Mouse (Mus musculus) heart, adult 18-20 months (tissue): ENCODE measurements around the gene Cd300ld3. TPM values are rescaled to one million over a fixed set of nuclear protein-coding genes. Genes with fewer than 3 reads are reported as not detected.
"Not testable (repeated sequence)": the region's sequence is repeated elsewhere in the genome, so short reads cannot be mapped to it uniquely, and the experiment has no call there.

Experiments used
- DNase-seq, 2 experiments: peaks; one replicate each; pipeline ENCODE4 v3.0.0; 2021 to 2022; ENCODE audit warnings: mixed read lengths in 1 of 2
- total RNA-seq, 2 experiments: library from RNA; stranded (reverse); gene quantifications; 2 replicates each; pipeline ENCODE4 v1.2.3; 2021

Gene Cd300ld3
- total RNA-seq, 2 experiments from 2014 or later, result 11.4 TPM

DNA sequence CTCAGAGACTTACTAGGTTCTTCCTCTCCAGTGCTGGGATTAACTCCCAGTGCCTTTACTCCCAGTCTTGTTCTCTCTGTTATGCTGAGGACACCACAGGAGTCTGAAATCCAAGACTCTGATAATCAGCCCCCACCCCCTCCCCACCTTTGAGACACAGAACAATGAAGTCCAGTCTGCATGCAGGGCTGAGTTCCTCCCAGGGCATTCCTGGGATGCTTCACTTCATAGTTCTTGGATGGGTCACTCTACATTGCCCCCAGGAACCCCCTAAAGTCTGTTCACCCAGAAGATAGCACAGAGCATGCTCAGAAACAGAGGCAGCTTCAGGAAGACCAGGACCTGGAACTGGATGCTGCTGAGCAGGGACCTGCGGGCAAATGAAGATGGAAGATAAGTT lies 4.8 kb upstream of the Cd300ld3 start:
- DNase-seq, result no peak

DNA sequence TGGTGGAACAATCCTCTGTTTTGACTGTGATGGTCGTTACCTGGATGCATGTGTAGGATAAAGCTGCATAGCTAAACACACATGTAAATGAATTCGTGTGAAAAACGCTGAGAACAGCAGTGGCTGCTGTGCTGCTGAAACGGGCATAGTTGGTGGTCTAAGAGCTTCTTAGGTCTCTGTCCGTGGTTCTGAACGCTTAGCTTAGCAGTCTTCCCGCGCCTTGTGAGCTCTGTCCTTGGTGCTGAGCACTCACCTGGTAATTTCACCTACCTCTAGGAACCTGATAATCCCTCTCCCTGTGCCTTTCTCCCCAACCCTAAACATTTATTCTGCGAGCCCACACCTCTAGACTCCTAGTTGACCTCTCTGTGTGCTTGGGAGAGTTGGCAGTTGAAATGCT lies 4.0 kb upstream of the Cd300ld3 start:
- peak in 1 of 2 experiments; percentile 35 for DNase-seq

DNA sequence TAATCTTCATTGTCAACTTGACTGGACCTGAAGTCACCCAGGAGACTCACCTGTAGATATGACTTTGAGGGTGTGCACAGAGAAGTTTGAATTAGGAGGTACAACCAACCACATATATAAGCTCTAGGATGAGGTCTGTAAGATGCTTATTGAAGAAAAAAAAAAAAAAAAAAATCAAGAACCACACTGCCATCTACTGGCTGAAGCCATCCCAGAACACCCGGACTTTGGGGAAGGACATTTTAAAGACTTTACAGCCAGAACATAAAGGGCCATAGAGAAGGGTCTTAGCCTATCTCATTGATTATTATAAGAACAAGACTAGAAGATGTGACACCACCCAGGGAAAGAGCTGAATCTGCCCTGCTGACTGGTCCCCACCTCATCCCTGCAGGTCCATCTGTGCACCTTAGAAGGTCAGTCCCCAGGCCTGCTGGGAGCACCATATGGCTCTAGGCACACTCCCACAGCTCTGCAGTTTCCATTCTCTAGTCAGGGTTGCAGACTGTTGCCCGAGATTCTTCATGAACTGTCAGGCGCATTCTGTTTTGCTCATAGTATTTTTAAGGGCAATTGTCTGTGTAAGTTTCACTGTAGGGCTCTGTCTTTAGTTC lies 1.2 kb upstream of the Cd300ld3 start:
- no peak for DNase-seq

DNA sequence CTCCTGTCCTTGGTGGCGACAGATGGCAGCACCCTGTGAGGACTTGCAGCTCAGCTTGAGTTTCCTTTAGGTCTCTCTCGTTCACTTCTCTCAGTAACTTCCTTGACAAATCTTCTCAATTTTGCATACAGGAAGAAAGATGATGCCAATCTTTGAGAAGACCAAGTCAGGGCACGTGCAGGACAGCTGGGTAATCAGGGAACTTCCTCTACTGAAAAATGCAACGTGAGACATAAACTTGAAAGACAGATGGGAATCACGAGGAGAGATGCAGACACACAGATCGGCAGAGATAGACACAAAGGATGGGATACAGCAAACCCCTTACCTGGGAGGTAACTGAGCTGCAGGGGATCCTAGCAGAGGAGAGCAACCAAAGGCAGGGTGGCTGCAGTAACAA lies 10.5 kb downstream of the Cd300ld3 start, which contains the start of gene Cd300ld5:
Cd300ld5 (minus strand) TSS at position 101 of the 400 bp plus-strand sequence.
- not testable (repeated sequence) for DNase-seq

DNA sequence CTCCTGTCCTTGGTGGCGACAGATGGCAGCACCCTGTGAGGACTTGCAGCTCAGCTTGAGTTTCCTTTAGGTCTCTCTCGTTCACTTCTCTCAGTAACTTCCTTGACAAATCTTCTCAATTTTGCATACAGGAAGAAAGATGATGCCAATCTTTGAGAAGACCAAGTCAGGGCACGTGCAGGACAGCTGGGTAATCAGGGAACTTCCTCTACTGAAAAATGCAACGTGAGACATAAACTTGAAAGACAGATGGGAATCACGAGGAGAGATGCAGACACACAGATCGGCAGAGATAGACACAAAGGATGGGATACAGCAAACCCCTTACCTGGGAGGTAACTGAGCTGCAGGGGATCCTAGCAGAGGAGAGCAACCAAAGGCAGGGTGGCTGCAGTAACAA lies 21.3 kb downstream of the Cd300ld3 start, which contains the start of gene Cd300ld4:
Cd300ld4 (minus strand) TSS at position 101 of the 400 bp plus-strand sequence.
- DNase-seq, result not testable (repeated sequence)

DNA sequence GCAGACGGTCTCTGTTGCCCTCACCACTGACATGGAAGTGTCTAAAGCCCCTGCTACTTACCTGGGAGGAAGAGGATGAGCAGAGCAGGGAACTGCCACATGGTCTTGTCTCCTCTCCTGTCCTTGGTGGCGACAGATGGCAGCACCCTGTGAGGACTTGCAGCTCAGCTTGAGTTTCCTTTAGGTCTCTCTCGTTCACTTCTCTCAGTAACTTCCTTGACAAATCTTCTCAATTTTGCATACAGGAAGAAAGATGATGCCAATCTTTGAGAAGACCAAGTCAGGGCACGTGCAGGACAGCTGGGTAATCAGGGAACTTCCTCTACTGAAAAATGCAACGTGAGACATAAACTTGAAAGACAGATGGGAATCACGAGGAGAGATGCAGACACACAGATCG lies 32.1 kb downstream of the Cd300ld3 start, which contains the start of gene Cd300ld2:
Cd300ld2 (minus strand) TSS at position 101 of the 400 bp plus-strand sequence.
- not testable (repeated sequence) for DNase-seq

DNA sequence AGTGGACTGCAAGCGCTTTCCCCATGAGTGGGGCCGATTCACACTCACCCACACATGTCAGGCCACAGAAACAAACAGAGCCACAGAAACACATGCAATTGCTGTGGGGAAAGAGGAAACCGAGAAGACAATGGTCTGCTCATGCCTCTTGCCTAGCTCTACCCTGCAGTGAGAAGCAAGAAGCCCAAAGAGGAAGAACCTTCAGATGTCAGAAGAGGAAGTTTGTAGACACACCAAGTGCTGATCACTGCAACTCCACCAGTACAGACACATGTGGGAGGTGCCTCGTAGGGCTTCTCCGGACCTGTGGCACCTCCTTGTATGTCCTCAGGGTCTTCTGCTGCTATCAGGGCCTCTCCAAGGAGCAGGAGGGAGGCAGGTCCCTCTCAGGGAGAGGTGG lies 44.1 kb downstream of the Cd300ld3 start:
- DNase-seq, result peak; percentile 16 to 43

DNA sequence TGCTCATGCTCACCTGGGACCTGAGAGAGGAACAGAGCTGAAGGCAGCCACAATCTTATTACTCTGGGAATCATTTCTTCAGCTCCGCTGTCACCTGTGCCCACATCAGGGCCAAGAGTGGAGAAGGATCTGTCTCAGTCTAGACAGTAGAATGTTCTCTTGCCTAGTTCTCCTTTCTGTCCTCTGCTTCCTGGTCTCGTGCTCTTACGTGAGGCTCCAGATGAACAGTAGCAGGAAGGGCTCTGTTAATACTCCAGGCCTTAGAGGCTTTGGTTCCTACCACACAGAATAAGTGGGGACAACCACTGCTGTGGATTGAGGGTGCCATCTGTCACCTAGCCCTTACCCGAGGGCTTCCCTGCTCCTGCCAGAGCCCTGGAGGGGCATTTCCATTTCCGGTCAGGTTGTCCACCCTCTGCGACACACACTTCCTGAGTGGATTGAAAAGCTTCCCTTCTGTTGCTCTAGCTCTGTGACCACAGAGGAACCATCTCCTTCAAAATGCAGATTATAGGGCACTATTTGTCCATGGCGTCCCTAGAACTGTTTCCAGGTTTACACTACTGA lies 46.7 kb downstream of the Cd300ld3 start, which contains the start of gene Cd300c2:
Cd300c2 (minus strand) TSS at position 407 of the 567 bp plus-strand sequence.
- DNase-seq, result peak; percentile 14 to 26

Other genes with a start within 250 kb of the Cd300ld3 start
- not detected for gene Gpr142, start 249.5 kb downstream of the Cd300ld3 start, total RNA-seq
- 1 to 10 TPM; 5.1 to 7.5 TPM for gene Gprc5c, start 197.3 kb downstream of the Cd300ld3 start, total RNA-seq
- gene Cd300a, start 158.4 kb downstream of the Cd300ld3 start, total RNA-seq, result under 1 TPM; 0.62 to 0.98 TPM
- gene Cd300lb, start 114.0 kb downstream of the Cd300ld3 start, total RNA-seq, result under 1 TPM; 0.23 to 0.40 TPM
- not detected for gene Cd300c, start 79.3 kb downstream of the Cd300ld3 start, total RNA-seq
- gene Cd300ld, start 58.5 kb downstream of the Cd300ld3 start, total RNA-seq, result 1 to 10 TPM in 1 of 2 experiments, under 1 TPM in 1; 0.95 to 1.7 TPM
- 1 to 10 TPM; 1.4 TPM for gene Cd300c2, start 46.5 kb downstream of the Cd300ld3 start, total RNA-seq
- not detected for gene Cd300ld2, start 32.2 kb downstream of the Cd300ld3 start, total RNA-seq
- gene Cd300ld4, start 21.4 kb downstream of the Cd300ld3 start, total RNA-seq, result under 1 TPM in 1 of 2 experiments, not detected in 1; 0.80 TPM
- gene Cd300ld5, start 10.6 kb downstream of the Cd300ld3 start, total RNA-seq, result 1 to 10 TPM; 4.8 to 5.6 TPM
- under 1 TPM; 0.25 to 0.39 TPM for gene Cd300e, start 13.8 kb upstream of the Cd300ld3 start, total RNA-seq
- gene Rab37, start 43.0 kb upstream of the Cd300ld3 start, total RNA-seq, result 1 to 10 TPM in 1 of 2 experiments, under 1 TPM in 1; 0.50 to 1.2 TPM
- gene Cd300lf, start 85.6 kb upstream of the Cd300ld3 start, total RNA-seq, result under 1 TPM in 1 of 2 experiments, not detected in 1; 0.36 TPM
- gene Slc9a3r1, start 114.9 kb upstream of the Cd300ld3 start, total RNA-seq, result 1 to 10 TPM; 7.7 to 9.1 TPM
- 10 to 100 TPM; 10.9 to 12.9 TPM for gene Tmem104, start 139.1 kb upstream of the Cd300ld3 start, total RNA-seq
- gene Nat9, start 139.4 kb upstream of the Cd300ld3 start, total RNA-seq, result 10 to 100 TPM; 20.7 to 25.1 TPM
- under 1 TPM; 0.27 to 0.41 TPM for gene Grin2c, start 218.8 kb upstream of the Cd300ld3 start, total RNA-seq
- gene Fdxr, start 228.6 kb upstream of the Cd300ld3 start, total RNA-seq, result 10 to 100 TPM in 1 of 2 experiments, 1 to 10 TPM in 1; 9.8 to 10.1 TPM
- gene Fads6, start 249.3 kb upstream of the Cd300ld3 start, total RNA-seq, result 1 to 10 TPM; 2.2 to 2.4 TPM